Mouse (Mus musculus): ENCODE measurements at regions not wholly inside any gene's neighbourhood (a gene's known extent, or its start where the extent isn't known, plus 50 kb on each side); places are given as distances from the start of the nearest gene placed in this dataset.

GRCm38 (mm10) chr3:147442925-147443690 lies 590.9 kb downstream of the Ttll7 start:
- DNase-seq (ENCODE audit: low spot score in 2 of 2), result no peak

DNA sequence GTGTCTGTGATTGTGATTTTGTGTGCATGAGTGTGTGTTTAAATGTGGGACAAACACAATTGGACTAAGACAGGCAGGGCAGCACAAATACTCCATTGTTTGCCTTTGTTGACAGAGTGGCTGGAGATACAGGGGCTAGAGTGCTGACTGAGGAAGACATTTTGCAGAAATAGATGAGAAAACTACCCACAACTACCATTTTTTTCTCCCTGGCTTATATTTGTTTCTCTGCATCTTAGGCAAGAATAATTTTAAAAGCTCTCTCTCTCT lies 591.5 kb downstream of the Ttll7 start:
- DNase-seq (ENCODE audit: low spot score in 2 of 2), result no peak

DNA sequence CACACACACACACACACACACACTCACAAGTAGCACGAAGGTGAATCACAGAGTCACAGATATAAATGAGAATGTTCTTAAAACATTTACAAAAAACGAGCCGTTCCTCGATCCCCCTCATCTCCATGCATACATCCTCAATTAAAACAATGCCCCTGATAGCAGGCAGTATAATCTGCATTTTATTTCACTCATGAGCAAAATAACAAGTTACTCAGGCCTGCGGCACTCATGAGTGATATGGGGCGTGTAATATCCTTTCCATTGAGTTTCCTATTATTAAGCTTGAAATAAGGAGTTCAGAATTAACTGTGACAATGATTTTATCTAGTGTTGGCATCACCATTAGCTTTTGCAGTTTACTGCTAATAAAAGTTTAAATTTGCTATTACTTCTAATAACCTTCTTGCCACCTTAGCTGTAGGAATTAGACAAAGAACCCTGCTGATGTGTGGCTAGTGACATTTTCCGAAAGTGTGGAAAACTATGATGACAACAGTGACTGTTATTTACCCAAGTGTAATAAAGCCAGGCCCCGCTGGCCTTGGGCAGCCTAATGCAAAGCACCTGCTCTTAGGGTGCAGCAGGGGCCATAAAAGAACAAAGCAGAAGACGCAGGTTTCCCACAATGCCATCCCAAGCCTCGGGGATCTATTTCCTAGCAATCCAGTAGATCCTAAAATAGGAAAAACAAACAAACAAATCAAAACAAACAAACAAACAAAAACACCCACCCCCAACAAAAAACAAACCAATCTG lies 592.0 kb downstream of the Ttll7 start:
- DNase-seq (ENCODE audit: low spot score in 2 of 2), result no peak

GRCm38 (mm10) chr3:147445066-147445844 lies 593.1 kb downstream of the Ttll7 start:
- no peak for DNase-seq (ENCODE audit: low spot score in 2 of 2)

DNA sequence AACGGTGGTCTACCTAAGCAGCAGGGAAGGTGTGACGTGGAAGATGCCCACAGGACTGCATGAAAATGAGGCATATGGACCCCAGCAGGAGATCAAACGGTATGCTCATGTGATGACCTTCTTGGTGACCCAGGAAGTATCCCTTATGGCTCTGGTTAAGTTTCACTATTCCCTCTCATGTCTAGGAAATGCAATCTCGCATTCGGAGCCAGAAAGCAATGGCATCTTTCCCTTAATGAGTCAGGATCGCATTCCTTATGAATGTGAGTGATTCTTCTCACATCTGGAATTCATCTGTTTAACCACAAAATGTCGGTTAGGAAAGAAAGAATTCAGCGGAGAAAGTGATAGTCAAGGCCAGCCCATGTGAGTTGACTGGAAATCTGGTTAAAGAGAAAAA lies 593.7 kb downstream of the Ttll7 start:
- DNase-seq (ENCODE audit: low spot score in 2 of 2), result no peak

GRCm38 (mm10) chr3:147452176-147452575 lies 600.0 kb downstream of the Ttll7 start:
- no peak for DNase-seq (ENCODE audit: low spot score in 2 of 2)

DNA sequence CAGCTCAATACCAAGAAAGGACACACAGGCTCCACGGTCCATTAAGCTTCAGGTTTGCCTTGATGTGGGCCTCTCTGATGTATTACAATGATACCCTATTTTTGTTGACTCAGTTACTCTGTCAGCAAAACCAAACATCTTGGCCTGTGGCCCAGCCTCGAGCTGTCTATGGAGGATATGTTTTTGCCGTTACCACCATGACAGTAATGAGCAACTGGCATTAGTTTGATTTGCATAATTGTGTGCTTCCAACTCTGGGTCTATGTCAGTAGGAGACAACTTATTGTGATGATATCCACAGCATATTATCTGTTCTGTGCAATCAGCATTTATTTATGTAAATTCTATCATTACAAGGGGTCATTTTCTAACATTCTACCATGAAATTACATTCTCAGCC lies 603.2 kb downstream of the Ttll7 start:
- no peak for DNase-seq (ENCODE audit: low spot score in 2 of 2)

DNA sequence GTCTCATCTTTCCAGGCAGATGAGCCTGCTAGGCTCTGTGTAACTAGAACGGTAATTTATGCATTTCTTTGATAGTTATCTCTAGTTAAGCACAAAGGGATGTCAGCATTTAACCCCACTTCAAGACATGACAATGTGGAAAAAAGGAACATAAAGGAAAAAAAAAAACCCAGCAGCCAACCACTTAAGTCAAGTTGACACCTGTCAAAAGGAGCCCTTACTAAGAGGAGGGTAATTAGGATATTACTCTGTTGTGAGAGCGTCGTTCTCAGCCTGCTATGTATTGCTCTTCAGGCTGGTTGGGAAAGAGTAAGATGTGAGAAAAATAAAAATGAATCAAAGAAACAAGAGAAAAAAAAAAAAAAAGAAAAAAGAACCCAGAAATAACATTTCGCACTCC lies 604.1 kb downstream of the Ttll7 start:
- no peak for DNase-seq (ENCODE audit: low spot score in 2 of 2)

GRCm38 (mm10) chr3:147458115-147458514 lies 605.9 kb downstream of the Ttll7 start:
- DNase-seq (ENCODE audit: low spot score in 2 of 2), result no peak

DNA sequence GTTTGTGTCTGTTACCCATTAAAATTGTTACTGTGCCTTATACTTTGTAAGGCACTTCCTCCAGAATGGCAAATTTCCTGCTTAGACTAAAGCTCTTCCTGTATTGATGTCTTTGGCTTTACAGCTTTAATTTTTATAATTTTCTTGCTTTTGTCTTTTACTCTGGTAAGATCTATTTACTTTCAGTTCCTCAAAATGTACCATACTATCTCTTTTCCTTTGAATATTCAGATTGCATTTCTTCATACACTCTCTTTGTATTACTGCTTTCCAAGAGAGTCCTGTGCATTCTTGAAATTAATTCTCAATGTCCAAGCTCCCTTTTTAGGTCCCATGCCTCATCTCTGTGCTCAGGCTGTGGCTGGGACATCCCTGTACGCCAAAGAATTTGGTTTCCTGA lies 627.7 kb downstream of the Ttll7 start:
- DNase-seq (ENCODE audit: low spot score in 2 of 2), result no peak
